Mouse (Mus musculus) megakaryocyte, embryonic 14.5 days (primary cell): ENCODE measurements around the gene Acin1.

ENCODE experiments used
- FLI1 ChIP-seq: IDR thresholded peaks from 2 replicates; pipeline ENCODE4 v1.6.1; 2012; ENCODE audit warnings: low read length, inconsistent platforms, mixed read lengths
- GATA1 ChIP-seq: IDR thresholded peaks from 3 replicates; pipeline ENCODE4 v1.6.1; 2012; ENCODE audit warnings: mixed read lengths, low read length, inconsistent platforms, borderline replicate concordance

- TF ChIP-seq GATA1, result no peak
- TF ChIP-seq FLI1, result no peak
Measured at GRCm38 (mm10) chr14:54638210-54638609, 48.5 kb downstream of the Acin1 start.
